Mouse (Mus musculus): ENCODE data around the gene Acat2. TPM values are rescaled to one million over a fixed set of nuclear protein-coding genes. Genes with fewer than 3 reads are reported as not detected.
"Not testable (repeated sequence)": the region's sequence is repeated elsewhere in the genome, so short reads cannot be mapped to it uniquely, and the experiment has no call there.

Acat2 gene
- polyA plus RNA-seq, 1 experiment from 2014 or later = 357 TPM

DNA sequence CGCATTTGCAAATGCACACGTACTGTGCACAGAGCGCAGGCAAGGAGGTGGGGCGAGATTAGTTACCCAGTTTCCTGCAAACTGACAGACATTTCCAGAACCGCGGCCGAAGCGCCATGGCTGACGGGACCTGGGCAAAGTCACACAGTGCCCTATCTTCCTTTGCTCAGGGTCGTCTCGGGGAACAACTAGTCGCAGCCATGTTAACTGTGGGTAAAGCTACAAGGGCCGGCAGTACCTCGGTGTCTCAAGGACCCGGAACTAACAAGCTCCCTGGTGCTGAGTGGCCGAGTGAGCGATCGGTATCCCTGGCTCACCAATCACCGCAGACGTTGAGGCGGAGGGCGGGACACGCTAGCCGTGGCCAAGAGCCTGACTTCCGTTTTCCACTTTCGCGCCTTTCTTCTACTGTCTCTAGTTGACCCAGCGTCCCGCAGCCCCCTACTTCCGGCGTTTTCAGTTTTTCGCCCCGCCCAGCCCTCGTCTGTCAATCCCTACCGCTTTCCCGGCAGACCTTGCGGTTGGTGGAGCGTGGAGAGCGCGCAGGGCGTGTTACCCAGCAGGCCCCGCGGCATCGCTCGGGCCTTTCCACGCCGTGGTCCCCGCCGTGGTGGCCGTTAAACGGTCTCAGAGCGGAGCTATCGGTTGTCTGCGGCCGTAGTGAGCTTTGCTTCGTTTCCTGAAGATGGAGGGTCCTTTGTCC, 44.5 kb downstream of the Acat2 start, which contains the start of gene Mrpl18:
TSS of gene Mrpl18 (minus strand) at position 465 of the 703 bp plus-strand sequence.
- DNase-seq (ENCODE audit: low spot score) = peak; percentile 98
- Histone ChIP-seq H3K4me3 (peak within 1 kb of the TSS; percentile 96), H3K27ac (peak within 1 kb of the TSS; percentile 97), H3K4me1 (peaks cover 2% of the 10 kb centered on the region; the same call in 1 of the 2 replicates), H3K9me3 (replicated peaks) (no peaks in the 10 kb centered on the region), H3K27me3 (ENCODE audit: low read depth, poor library complexity, severe bottlenecking) (no peaks in the 10 kb centered on the region), H3K36me3 (peaks cover 69% of the 10 kb centered on the region)
- under 1% methylated on average over 56 of the region's 56 CpGs for WGBS

GRCm38 (mm10) chr17:12915488-12915880, 45.1 kb downstream of the Acat2 start, which contains the start of gene Tcp1:
Gene Tcp1, plus strand, starts transcription at chr17:12915701.
- Histone ChIP-seq H3K36me3 (peaks cover 69% of the 10 kb centered on the region), H3K27me3 (ENCODE audit: low read depth, poor library complexity, severe bottlenecking) (no peaks in the 10 kb centered on the region), H3K4me3 (peak within 1 kb of the TSS; percentile 96), H3K27ac (peak within 1 kb of the TSS; percentile 97), H3K9me3 (replicated peaks) (no peaks in the 10 kb centered on the region), H3K4me1 (peaks cover 2% of the 10 kb centered on the region; the same call in 1 of the 2 replicates)
- no peak for DNase-seq (ENCODE audit: low spot score)
- WGBS = 1% methylated on average over 18 of the region's 18 CpGs

DNA sequence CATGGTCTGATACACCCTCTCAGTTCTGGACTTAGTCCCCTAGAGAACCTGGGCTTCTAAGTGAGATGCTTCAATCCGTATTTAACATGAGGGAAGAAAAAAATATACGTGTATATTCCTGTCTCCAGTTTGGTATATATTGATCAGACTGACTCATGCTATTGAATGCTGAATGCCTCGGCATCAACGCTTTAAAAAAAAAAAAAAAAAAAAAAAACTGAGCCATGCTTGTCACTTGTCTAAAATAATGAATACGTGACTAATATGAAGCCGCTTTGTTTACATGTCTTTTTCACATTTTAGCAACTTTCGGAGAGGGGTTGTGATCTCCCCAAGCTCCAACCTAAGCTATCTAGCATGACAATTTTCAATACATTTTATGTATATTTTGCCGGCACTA, 50.2 kb downstream of the Acat2 start:
- DNase-seq (ENCODE audit: low spot score) = no peak
- no peak overlapping the region for H3K27ac ChIP-seq
- H3K9me3 ChIP-seq (replicated peaks) = no peaks in the 10 kb centered on the region
- H3K27me3 ChIP-seq (ENCODE audit: low read depth, poor library complexity, severe bottlenecking) = no peaks in the 10 kb centered on the region
- WGBS = 92% methylated on average over 8 of the region's 8 CpGs
- H3K36me3 ChIP-seq = peaks cover 62% of the 10 kb centered on the region
- no peaks in the 10 kb centered on the region for H3K4me1 ChIP-seq
- no peak overlapping the region for H3K4me3 ChIP-seq

DNA sequence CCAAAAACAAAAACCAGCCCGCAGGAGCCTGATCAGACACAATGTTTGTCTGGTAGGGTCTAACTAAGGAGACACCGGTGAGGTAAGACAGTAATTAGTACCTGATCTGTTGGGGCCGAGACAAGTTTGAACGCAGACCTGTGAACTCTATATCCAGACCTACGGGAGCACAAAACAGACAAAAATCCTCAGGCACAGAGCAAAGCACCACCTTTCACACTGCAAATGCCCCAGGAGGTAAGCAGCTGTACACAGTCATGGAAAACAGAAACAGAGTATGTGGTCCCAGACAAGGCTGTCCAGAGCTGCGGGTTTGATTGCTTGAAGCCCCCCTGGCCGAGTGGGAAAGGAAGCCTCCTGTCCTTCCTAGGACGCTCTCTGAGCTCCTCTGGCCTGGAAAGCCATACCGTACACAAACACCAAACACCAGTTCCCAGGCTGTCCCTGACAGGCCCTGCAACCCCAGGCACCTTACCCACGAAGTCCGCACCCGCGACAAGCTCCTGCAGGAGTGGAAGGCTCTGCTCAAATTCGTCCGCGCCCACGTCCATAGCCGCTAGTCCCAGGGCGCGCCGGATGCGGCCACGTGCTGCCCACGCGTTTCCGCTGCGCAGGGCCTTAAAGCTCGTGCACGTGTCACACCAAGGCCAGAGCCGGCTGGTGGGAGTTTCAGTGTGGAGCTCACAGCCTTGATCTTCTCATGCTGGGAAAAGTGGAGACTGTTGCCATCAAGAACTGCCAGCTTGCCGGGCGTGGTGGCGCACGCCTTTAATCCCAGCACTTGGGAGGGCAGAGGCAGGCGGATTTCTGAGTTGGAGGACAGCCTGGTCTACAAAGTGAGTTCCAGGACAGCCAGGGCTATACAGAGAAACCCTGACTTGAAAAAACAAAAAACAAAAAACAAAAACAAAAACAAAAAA, 50.9 kb downstream of the Acat2 start, which contains the start of gene Pnldc1:
TSS of gene Pnldc1 (minus strand) at position 870 of the 920 bp plus-strand sequence.
- 77% methylated on average over 35 of the region's 35 CpGs for WGBS

DNA sequence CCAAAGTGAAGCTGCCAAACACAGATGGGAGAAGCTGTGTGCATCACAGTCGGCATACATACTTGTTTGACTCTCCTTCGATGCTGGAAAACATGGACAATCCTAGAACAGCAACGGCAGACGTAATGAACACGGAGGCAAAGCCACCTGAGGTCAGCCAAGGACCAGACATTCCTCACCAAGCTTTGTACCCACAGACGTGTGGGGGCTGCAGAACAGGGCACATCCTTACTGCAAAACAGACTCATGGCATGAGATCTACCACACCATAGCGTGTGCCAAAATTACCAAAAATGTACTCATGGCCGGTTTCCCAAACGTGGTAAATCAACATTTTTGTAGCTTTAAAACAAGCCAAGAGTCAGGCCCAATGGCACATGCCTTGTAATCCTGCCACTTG, 54.1 kb downstream of the Acat2 start:
- no peaks in the 10 kb centered on the region for H3K27me3 ChIP-seq (ENCODE audit: low read depth, poor library complexity, severe bottlenecking)
- H3K36me3 ChIP-seq = peaks cover 62% of the 10 kb centered on the region
- peaks cover 5% of the 10 kb centered on the region; the same call in 1 of the 2 replicates for H3K4me1 ChIP-seq
- DNase-seq (ENCODE audit: low spot score) = no peak
- 94% methylated on average over 9 of the region's 9 CpGs for WGBS
- no peaks in the 10 kb centered on the region for H3K9me3 ChIP-seq (replicated peaks)
- no peak overlapping the region for H3K4me3 ChIP-seq
- H3K27ac ChIP-seq = no peak overlapping the region

More for the DNA sequence above, 50.9 kb downstream of the Acat2 start, which contains the start of gene Pnldc1:
- Histone ChIP-seq H3K4me1 (no peaks in the 10 kb centered on the region), H3K36me3 (peaks cover 69% of the 10 kb centered on the region), H3K9me3 (replicated peaks) (no peaks in the 10 kb centered on the region), H3K4me3 (no peak within 1 kb of the TSS), H3K27me3 (ENCODE audit: low read depth, poor library complexity, severe bottlenecking) (no peaks in the 10 kb centered on the region), H3K27ac (0 out of 2 replicates have a peak within 1 kb of the TSS, but pooled peaks have one; percentile 31)
- DNase-seq (ENCODE audit: low spot score) = no peak

GRCm38 (mm10) chr17:12905810-12906209, 54.7 kb downstream of the Acat2 start:
- 87% methylated on average over 4 of the region's 4 CpGs for WGBS
- Histone ChIP-seq H3K4me3 (no peak overlapping the region), H3K27me3 (ENCODE audit: low read depth, poor library complexity, severe bottlenecking) (no peaks in the 10 kb centered on the region), H3K9me3 (replicated peaks) (no peaks in the 10 kb centered on the region), H3K4me1 (peaks cover 5% of the 10 kb centered on the region; the same call in 1 of the 2 replicates), H3K27ac (no peak overlapping the region), H3K36me3 (peaks cover 62% of the 10 kb centered on the region)
- DNase-seq (ENCODE audit: low spot score) = no peak

- Histone ChIP-seq H3K27me3 (ENCODE audit: low read depth, poor library complexity, severe bottlenecking) (no peaks in the 10 kb centered on the region), H3K36me3 (peaks cover 58% of the 10 kb centered on the region)
- whole genome bisulfite sequencing = 75% methylated on average over 1 of the region's 1 CpGs
Observed at GRCm38 (mm10) chr17:12904349-12904748, 56.2 kb downstream of the Acat2 start.

GRCm38 (mm10) chr17:12903372-12904333, 56.9 kb downstream of the Acat2 start:
- Histone ChIP-seq H3K9me3 (replicated peaks) (no peaks in the 10 kb centered on the region), H3K27ac (no peak overlapping the region; the same call in 1 of the 2 replicates), H3K4me3 (no peak overlapping the region), H3K27me3 (ENCODE audit: low read depth, poor library complexity, severe bottlenecking) (no peaks in the 10 kb centered on the region), H3K4me1 (peaks cover 5% of the 10 kb centered on the region; the same call in 1 of the 2 replicates), H3K36me3 (peaks cover 62% of the 10 kb centered on the region)
- 55% methylated on average over 11 of the region's 12 CpGs for WGBS
- DNase-seq (ENCODE audit: low spot score) = no peak

More at GRCm38 (mm10) chr17:12904349-12904748, 56.2 kb downstream of the Acat2 start:
- Histone ChIP-seq H3K4me1 (peaks cover 5% of the 10 kb centered on the region; the same call in 1 of the 2 replicates), H3K27ac (no peak overlapping the region), H3K4me3 (no peak overlapping the region), H3K9me3 (replicated peaks) (no peaks in the 10 kb centered on the region)
- DNase-seq (ENCODE audit: low spot score) = no peak

DNA sequence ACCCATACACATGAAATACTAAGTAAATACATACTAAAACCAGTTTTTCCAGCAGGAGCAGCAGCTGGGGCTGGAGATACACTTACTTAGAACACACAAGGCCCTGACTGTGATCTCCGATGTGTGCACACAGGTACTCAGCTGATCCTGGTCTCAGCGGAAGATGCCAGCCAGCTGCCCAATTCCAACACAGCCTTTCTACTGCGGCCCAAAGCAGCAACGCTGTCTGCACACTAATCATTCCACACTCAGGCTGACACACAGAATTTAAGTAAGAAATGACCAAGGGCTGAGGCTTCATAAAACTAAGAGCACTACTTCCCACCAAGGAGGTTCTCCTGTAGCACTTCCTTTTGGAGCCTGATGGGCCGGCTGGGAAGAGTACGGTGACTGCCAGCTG, 58.3 kb downstream of the Acat2 start:
- Histone ChIP-seq H3K27me3 (ENCODE audit: low read depth, poor library complexity, severe bottlenecking) (no peaks in the 10 kb centered on the region), H3K4me1 (peaks cover 9% of the 10 kb centered on the region), H3K36me3 (peaks cover 62% of the 10 kb centered on the region), H3K9me3 (replicated peaks) (no peaks in the 10 kb centered on the region), H3K27ac (no peak overlapping the region), H3K4me3 (no peak overlapping the region)
- WGBS = 95% methylated on average over 6 of the region's 6 CpGs
- DNase-seq (ENCODE audit: low spot score) = no peak

DNA sequence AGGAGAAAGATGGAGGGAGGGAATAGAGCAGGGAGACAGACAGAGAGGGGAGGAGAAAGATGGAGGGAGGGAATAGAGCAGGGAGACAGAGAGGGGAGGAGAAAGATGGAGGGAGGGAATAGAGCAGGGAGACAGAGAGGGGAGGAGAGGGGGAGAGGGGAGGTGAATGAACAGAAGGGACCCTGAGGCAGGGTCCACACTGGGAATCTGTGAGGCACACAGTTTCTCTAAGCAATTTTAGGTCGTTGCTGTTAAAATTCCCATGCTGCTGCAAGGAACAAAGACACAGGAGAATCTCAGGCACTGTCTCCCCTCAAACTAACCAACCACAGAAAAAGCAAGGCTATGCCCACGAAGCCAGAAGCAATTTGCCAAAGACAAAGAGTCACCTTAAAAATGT, 61.9 kb downstream of the Acat2 start:
- H3K4me1 ChIP-seq; H3K27me3 ChIP-seq (ENCODE audit: low read depth, poor library complexity, severe bottlenecking); H3K9me3 ChIP-seq (replicated peaks); H3K4me3 ChIP-seq; DNase-seq (ENCODE audit: low spot score): not testable (repeated sequence)
- Histone ChIP-seq H3K27ac (peak overlapping the region; percentile 64; the same call in 1 of the 2 replicates), H3K36me3 (peaks cover 60% of the 10 kb centered on the region)
- WGBS = 49% methylated on average over 2 of the region's 2 CpGs

DNA sequence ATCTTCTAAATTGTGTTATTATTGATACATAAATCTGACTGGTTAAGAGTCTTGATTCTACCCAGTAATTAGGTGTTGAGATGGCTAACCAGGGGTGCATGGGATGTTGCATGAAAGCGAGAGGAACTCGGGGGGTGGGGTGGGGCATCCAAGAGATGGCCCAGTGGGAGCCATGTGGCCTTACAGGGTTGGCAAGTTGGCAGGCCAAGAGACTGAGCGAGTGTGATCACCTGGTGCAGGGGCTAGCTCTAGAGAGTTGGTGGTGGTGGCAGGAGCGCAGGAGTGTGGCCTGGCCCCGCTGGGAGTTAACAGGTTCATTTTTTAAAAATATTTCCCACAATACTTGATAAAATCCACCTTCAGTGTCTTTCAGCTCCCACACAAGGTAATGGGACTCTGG, 62.9 kb downstream of the Acat2 start:
- 87% methylated on average over 5 of the region's 5 CpGs for whole genome bisulfite sequencing
- Histone ChIP-seq H3K27me3 (ENCODE audit: low read depth, poor library complexity, severe bottlenecking) (no peaks in the 10 kb centered on the region), H3K4me3 (no peak overlapping the region)

More for the DNA sequence above, 62.9 kb downstream of the Acat2 start:
- Histone ChIP-seq H3K27ac (peak overlapping the region; percentile 31), H3K36me3 (peaks cover 52% of the 10 kb centered on the region), H3K9me3 (replicated peaks) (no peaks in the 10 kb centered on the region), H3K4me1 (peaks cover 5% of the 10 kb centered on the region; the same call in 1 of the 2 replicates)
- DNase-seq (ENCODE audit: low spot score) = no peak
